Mouse (Mus musculus) v-Abl transformed pro-B cells (cell line): ENCODE data around the gene B4galnt3.

Source experiments
- in situ Hi-C, 2 experiments: fragments of 400-800 bp; cut with MboI; formaldehyde crosslinking; loops; one replicate each; pipeline ENCODE4 v1.15.1; 2025; ENCODE audit not compliant: unreplicated experiment in 2 of 2

The B4galnt3 gene

GRCm38 (mm10) chr6:120172294-120173017, 121.9 kb downstream of the B4galnt3 start:
- in situ Hi-C loops: no loop called here

GRCm38 (mm10) chr6:120167574-120167973, 126.8 kb downstream of the B4galnt3 start:
- in situ Hi-C loops: no loop called here

GRCm38 (mm10) chr6:120164765-120165164, 129.6 kb downstream of the B4galnt3 start:
- in situ Hi-C loops: no loop called here

- in situ Hi-C loops: no loop called here
These were observed 131.4 kb downstream of the B4galnt3 start for GRCm38 (mm10) chr6:120162928-120163327.

GRCm38 (mm10) chr6:120159133-120159901, 135.0 kb downstream of the B4galnt3 start:
- in situ Hi-C loops: no loop called here

GRCm38 (mm10) chr6:120157479-120157878, 136.9 kb downstream of the B4galnt3 start:
- in situ Hi-C loops: no loop called here

- in situ Hi-C loops: no loop called here
These were observed 138.8 kb downstream of the B4galnt3 start for GRCm38 (mm10) chr6:120155510-120155909.

GRCm38 (mm10) chr6:120154526-120155309, 139.6 kb downstream of the B4galnt3 start:
- in situ Hi-C loops: loop anchor here (5.0 kb wide), 4 partner anchors 33 to 117 kb away; partner anchors contain the start of gene Wnk1 (in 1 of the 2)
